Mouse (Mus musculus) liver, adult 2 months (tissue): ENCODE data around the gene Slk. TPM values are rescaled to one million over a fixed set of nuclear protein-coding genes. Genes with fewer than 3 reads are reported as not detected.

ENCODE experiments used
- DNase-seq: peaks from one replicate; pipeline ENCODE4 v3.0.0-alpha.2; 2011; ENCODE audit warnings: low read depth, low spot score; ENCODE audit errors: extremely low read depth
- H3K27ac ChIP-seq: fragments of 200-500 bp; replicated peaks from 2 replicates; pipeline ENCODE4 v1.5.1; 2012; ENCODE audit warnings: low read depth, mild to moderate bottlenecking, control low read depth, inconsistent platforms, low read length; ENCODE audit not compliant: insufficient read depth
- H3K27me3 ChIP-seq: fragments of 200-500 bp; 2 replicates; pipeline ENCODE4 v1.6.1; 2012; ENCODE audit warnings: mild to moderate bottlenecking, moderate library complexity, low read length, inconsistent platforms; ENCODE audit not compliant: control insufficient read depth, insufficient read depth
- H3K36me3 ChIP-seq: fragments of 200-500 bp; 2 replicates; pipeline ENCODE4 v1.6.1; 2012; ENCODE audit warnings: low read length, inconsistent platforms; ENCODE audit not compliant: control insufficient read depth, insufficient read depth
- H3K4me1 ChIP-seq: fragments of 200-500 bp; 2 replicates; pipeline ENCODE4 v1.6.1; 2011; ENCODE audit warnings: low read length; ENCODE audit not compliant: control insufficient read depth, insufficient read depth
- H3K4me3 ChIP-seq: fragments of 200-500 bp; 2 replicates; pipeline ENCODE4 v1.5.1; 2011; ENCODE audit warnings: low read depth, mild to moderate bottlenecking, control low read depth, low read length, moderate library complexity; ENCODE audit not compliant: insufficient read depth
- H3K79me2 ChIP-seq: fragments of 200-500 bp; 2 replicates; pipeline ENCODE4 v1.6.1; 2012; ENCODE audit warnings: inconsistent platforms, mild to moderate bottlenecking, low read length, moderate library complexity; ENCODE audit not compliant: control insufficient read depth, insufficient read depth
- H3K9ac ChIP-seq: fragments of 200-500 bp; 2 replicates; pipeline ENCODE4 v1.6.1; 2012; ENCODE audit warnings: low read depth, mild to moderate bottlenecking, control low read depth, inconsistent platforms, low read length
- CTCF ChIP-seq: fragments of 200-500 bp; IDR thresholded peaks from 2 replicates; pipeline ENCODE4 v1.5.1; 2011; ENCODE audit warnings: low read depth, low read length, control low read depth
- POLR2A ChIP-seq: fragments of 200-500 bp; IDR thresholded peaks from 2 replicates; pipeline ENCODE4 v1.6.1; 2011; ENCODE audit warnings: low read length, control low read depth; ENCODE audit not compliant: insufficient read depth; ENCODE audit errors: extremely low read depth
- WGBS: fragments of 180-500 bp; shearing (Covaris S2); methylation state at CpG from one replicate; pipeline ENCODE4 v1.1.7; 2018; 5-methylcytosine and 5-hydroxymethylcytosine counted together
- polyA plus RNA-seq: library from polyadenylated mRNA; depleted of rRNA; stranded (reverse); fragments of >200 nt; gene quantifications from 2 replicates; pipeline ENCODE4 v1.2.3, GENCODE M21; 2012; rRNA removed
- total RNA-seq: library from RNA; depleted of rRNA; stranded (reverse); fragments of >200 nt; gene quantifications from 2 replicates; pipeline ENCODE4 v1.2.3, GENCODE M21; 2014; rRNA removed

Slk gene
- total and polyA plus RNA-seq, 2 experiments = 5.3 to 27.3 TPM

- H3K79me2 ChIP-seq = no peaks in the 10 kb centered on the region
- TF ChIP-seq CTCF = no peak
- no peak for TF ChIP-seq POLR2A
- H3K4me3 ChIP-seq = no peak within 1 kb of the TSS
- H3K4me1 ChIP-seq = no peaks in the 10 kb centered on the region
- H3K27me3 ChIP-seq = no peaks in the 10 kb centered on the region
- DNase-seq = no peak
- H3K9ac ChIP-seq = no peak within 1 kb of the TSS
- WGBS = 75% methylated on average over 6 of the region's 6 CpGs
- no peak within 1 kb of the TSS for H3K27ac ChIP-seq
- no peaks in the 10 kb centered on the region for H3K36me3 ChIP-seq
These were observed 112.5 kb downstream of the Slk start, which contains the start of gene Col17a1 for GRCm38 (mm10) chr19:47691994-47692393. Gene Col17a1, minus strand, starts transcription at chr19:47692094.

Other genes starting within 250 kb of the Slk start
- 4.2 and 7.0 TPM in 2 replicates for gene Sh3pxd2a, start 115.3 kb upstream of the Slk start, total RNA-seq
- 10.0 and 13.9 TPM in 2 replicates for gene Sh3pxd2a, start 115.3 kb upstream of the Slk start, polyA plus RNA-seq
- 3.7 and 5.0 TPM in 2 replicates for gene Stn1, start 42.2 kb upstream of the Slk start, total RNA-seq
- gene Stn1, start 42.2 kb upstream of the Slk start, polyA plus RNA-seq = 3.7 and 4.7 TPM in 2 replicates
- gene Col17a1, start 112.4 kb downstream of the Slk start, total RNA-seq = 0.09 and 0.27 TPM in 2 replicates
- gene Col17a1, start 112.4 kb downstream of the Slk start, polyA plus RNA-seq = 0.12 and 0.27 TPM in 2 replicates
- 13.4 and 13.7 TPM in 2 replicates for gene Sfr1, start 152.0 kb downstream of the Slk start, total RNA-seq
- 15.3 and 16.6 TPM in 2 replicates for gene Sfr1, start 152.0 kb downstream of the Slk start, polyA plus RNA-seq